Mouse (Mus musculus) kidney, embryonic 14.5 days (tissue): Measurements from ENCODE around the gene Ang4. TPM values are rescaled to one million over a fixed set of nuclear protein-coding genes. Genes with fewer than 3 reads are reported as not detected.
"Not testable (repeated sequence)": the region's sequence is repeated elsewhere in the genome, so short reads cannot be mapped to it uniquely, and the experiment has no call there.

Experiments used
- ATAC-seq: fragments of 200-750 bp; cut with Nextera tagmentation; 2 replicates; pipeline ENCODE4 v1.8.0; 2017; ENCODE audit warnings: moderate number of reproducible peaks, mild to moderate bottlenecking, moderate TSS enrichment, moderate library complexity; ENCODE audit not compliant: low FRiP score, low TSS enrichment
- H3K27ac ChIP-seq: fragments of 300-500 bp; sonication (generic); 2 replicates; pipeline ENCODE4 v1.5.1; 2014; ENCODE audit warnings: low read depth, mild to moderate bottlenecking, low read length, moderate library complexity, mixed read lengths
- H3K27me3 ChIP-seq: fragments of 300-500 bp; sonication (generic); 2 replicates; pipeline ENCODE4 v1.6.1; 2014; ENCODE audit warnings: mild to moderate bottlenecking, low read length; ENCODE audit not compliant: control insufficient read depth, insufficient read depth
- H3K36me3 ChIP-seq: fragments of 300-500 bp; sonication (generic); 2 replicates; pipeline ENCODE4 v1.6.1; 2014; ENCODE audit warnings: low read length, mixed read lengths; ENCODE audit not compliant: control insufficient read depth, insufficient read depth
- H3K4me1 ChIP-seq: fragments of 300-500 bp; sonication (generic); 2 replicates; pipeline ENCODE4 v1.6.1; 2014; ENCODE audit warnings: low read length, mixed read lengths; ENCODE audit not compliant: control insufficient read depth, insufficient read depth
- H3K4me2 ChIP-seq: fragments of 300-500 bp; sonication (generic); replicated peaks from 2 replicates; pipeline ENCODE4 v1.6.1; 2014; ENCODE audit warnings: low read depth, mild to moderate bottlenecking, low read length
- H3K4me3 ChIP-seq: fragments of 300-500 bp; sonication (generic); 2 replicates; pipeline ENCODE4 v1.5.1; 2014; ENCODE audit warnings: mild to moderate bottlenecking, low read length
- H3K9ac ChIP-seq: fragments of 300-500 bp; sonication (generic); 2 replicates; pipeline ENCODE4 v1.6.1; 2014; ENCODE audit warnings: low read depth, mild to moderate bottlenecking, low read length, moderate library complexity
- H3K9me3 ChIP-seq: fragments of 300-500 bp; sonication (generic); 2 replicates; pipeline ENCODE4 v1.6.1; 2016; ENCODE audit warnings: low read length; ENCODE audit not compliant: control insufficient read depth
- WGBS: fragments of 180-500 bp; shearing (Covaris S2); extraction: QIAGEN DNeasy Blood & Tissue Kit; methylation state at CpG from one replicate; pipeline ENCODE4 v1.1.7; 2014; 5-methylcytosine and 5-hydroxymethylcytosine counted together
- polyA plus RNA-seq: library from polyadenylated mRNA; unstranded; fragments of >200 nt; fragmentation: Nextera tagmentation; extraction: Ambion mirVana; gene quantifications from 2 replicates; pipeline ENCODE4 v1.2.1, GENCODE M21; 2014

The Ang4 gene
- polyA plus RNA-seq = not detected in 2 replicates

DNA sequence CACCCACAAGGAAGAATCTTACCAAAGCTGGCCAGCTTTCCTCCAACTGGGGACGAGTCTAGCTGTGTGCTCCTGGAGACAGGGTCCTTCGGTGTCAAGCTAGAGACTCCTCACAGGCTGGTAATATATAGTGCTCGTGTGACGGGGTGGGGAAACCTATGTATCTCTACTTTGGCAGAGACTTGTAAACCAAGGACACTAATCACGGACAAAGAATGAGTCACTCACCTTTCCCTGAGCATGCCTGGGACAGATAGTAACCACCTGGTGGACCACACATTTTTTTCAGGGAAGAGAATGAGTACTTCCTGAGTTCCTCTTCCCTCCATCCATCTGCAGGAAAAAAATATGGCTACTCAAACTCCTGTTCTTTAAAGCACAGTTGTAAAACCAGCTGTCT is at the start of gene Ang4:
Gene Ang4 (minus strand): TSS at position 101 of the 400 bp plus-strand sequence.
- no peaks in the 10 kb centered on the region for H3K36me3 ChIP-seq
- H3K4me1 ChIP-seq = no peaks in the 10 kb centered on the region
- H3K27me3 ChIP-seq = no peaks in the 10 kb centered on the region
- H3K9ac ChIP-seq = no peak within 1 kb of the TSS
- WGBS = 76% methylated on average over 5 of the region's 5 CpGs
- no peak within 1 kb of the TSS for H3K27ac ChIP-seq
- ATAC-seq = no peak
- H3K9me3 ChIP-seq = no peaks in the 10 kb centered on the region
- no peak within 1 kb of the TSS for H3K4me2 ChIP-seq
- no peak within 1 kb of the TSS for H3K4me3 ChIP-seq

DNA sequence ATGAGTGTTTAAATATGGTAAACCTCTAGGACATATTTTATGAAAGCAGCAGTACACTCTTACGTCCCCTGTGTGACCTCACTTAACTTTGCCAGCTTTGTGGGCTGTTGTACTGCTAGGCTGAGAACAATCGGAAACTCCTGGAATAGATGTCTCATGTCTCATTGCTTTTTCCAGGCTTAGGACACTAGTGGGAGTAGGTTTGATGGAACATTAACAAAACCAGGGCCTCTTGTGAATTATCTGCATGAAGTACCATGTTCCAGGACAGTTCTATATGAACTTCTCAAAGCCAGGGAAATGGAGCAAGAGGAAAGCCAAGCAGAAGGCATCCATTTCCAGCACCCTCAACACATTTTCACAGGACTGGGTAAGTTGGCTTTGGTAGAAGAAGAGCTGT is 26.4 kb upstream of the Ang4 start, which contains the start of gene AY358078:
Gene AY358078 (plus strand): TSS at position 301 of the 400 bp plus-strand sequence.
- Histone ChIP-seq H3K36me3 (no peaks in the 10 kb centered on the region), H3K27me3 (no peaks in the 10 kb centered on the region), H3K9ac (no peak within 1 kb of the TSS), H3K4me2 (no peak within 1 kb of the TSS), H3K27ac (no peak within 1 kb of the TSS), H3K9me3 (no peaks in the 10 kb centered on the region), H3K4me3 (no peak within 1 kb of the TSS), H3K4me1 (no peaks in the 10 kb centered on the region)
- WGBS = 82% methylated on average over 2 of the region's 2 CpGs
- ATAC-seq = no peak

DNA sequence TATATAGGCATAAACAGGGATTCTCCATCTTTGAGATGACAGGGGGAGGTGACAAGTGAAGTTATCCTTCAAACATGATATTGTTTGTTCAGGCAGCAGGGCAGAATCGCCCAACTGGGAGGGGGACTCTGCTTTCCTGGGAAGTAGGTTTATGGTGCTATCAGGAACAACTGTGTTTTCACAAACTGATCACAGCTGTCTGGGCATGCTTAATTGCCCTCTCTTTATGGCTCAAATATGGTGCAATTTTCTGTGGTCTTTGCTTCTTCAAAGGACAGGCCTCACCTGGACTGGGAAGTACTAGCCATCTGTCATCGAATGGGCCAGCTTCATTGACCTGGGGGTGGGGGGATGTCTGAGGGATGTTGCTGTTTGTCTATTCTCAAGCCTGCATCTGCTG is 20.7 kb upstream of the Ang4 start:
- Histone ChIP-seq H3K27ac (no peak overlapping the region), H3K4me1 (no peaks in the 10 kb centered on the region), H3K27me3 (no peaks in the 10 kb centered on the region), H3K4me2 (no peak overlapping the region), H3K4me3 (no peak overlapping the region), H3K9ac (no peak overlapping the region), H3K9me3 (no peaks in the 10 kb centered on the region), H3K36me3 (no peaks in the 10 kb centered on the region)
- WGBS = 12% methylated on average over 2 of the region's 2 CpGs
- peak; percentile 52; the same call in 1 of the 2 replicates for ATAC-seq

DNA sequence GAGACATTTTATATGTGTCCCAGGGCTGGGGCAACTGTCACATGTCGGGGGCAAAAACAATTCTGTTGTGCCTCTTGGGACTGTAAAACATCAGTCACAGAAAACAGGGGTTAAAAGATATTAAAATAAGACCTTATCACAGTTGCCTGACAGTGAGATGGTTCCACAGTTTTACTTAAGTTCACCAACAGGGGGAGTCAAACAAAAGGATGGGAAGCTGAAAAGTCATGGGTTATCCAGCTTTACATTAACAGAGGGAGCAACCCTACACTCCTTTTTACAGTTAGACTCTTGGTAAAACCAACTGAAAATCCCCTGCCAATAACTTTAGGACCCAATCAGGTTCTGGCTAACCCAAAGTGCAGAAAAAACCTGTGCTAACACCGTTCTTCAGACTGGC is 15.8 kb upstream of the Ang4 start:
- Histone ChIP-seq H3K4me3 (no peak overlapping the region), H3K4me2 (no peak overlapping the region), H3K9ac (no peak overlapping the region), H3K9me3 (no peaks in the 10 kb centered on the region), H3K36me3 (no peaks in the 10 kb centered on the region), H3K27me3 (no peaks in the 10 kb centered on the region), H3K4me1 (0 out of 2 replicates have a peak, but pooled peaks cover 5% of the 10 kb centered on the region), H3K27ac (no peak overlapping the region)
- 82% methylated on average over 2 of the region's 2 CpGs for WGBS
- no peak for ATAC-seq

- Histone ChIP-seq H3K4me3 (no peak overlapping the region), H3K9ac (no peak overlapping the region), H3K36me3 (no peaks in the 10 kb centered on the region), H3K9me3 (no peaks in the 10 kb centered on the region), H3K27me3 (no peaks in the 10 kb centered on the region), H3K27ac (no peak overlapping the region; the same call in 1 of the 2 replicates), H3K4me2 (no peak overlapping the region), H3K4me1 (0 out of 2 replicates have a peak, but pooled peaks cover 5% of the 10 kb centered on the region)
- 38% methylated on average over 5 of the region's 5 CpGs for WGBS
- ATAC-seq = peak; percentile 80; the same call in 1 of the 2 replicates
Observed at GRCm38 (mm10) chr14:51787061-51787460, 13.7 kb upstream of the Ang4 start.

GRCm38 (mm10) chr14:51786335-51786734 is 12.9 kb upstream of the Ang4 start:
- Histone ChIP-seq H3K9ac (no peak overlapping the region), H3K27me3 (no peaks in the 10 kb centered on the region), H3K4me3 (no peak overlapping the region), H3K4me1 (0 out of 2 replicates have a peak, but pooled peaks cover 5% of the 10 kb centered on the region), H3K36me3 (no peaks in the 10 kb centered on the region), H3K9me3 (no peaks in the 10 kb centered on the region), H3K4me2 (no peak overlapping the region), H3K27ac (no peak overlapping the region; the same call in 1 of the 2 replicates)
- 50% methylated on average over 4 of the region's 4 CpGs for WGBS
- ATAC-seq = peak; percentile 64; the same call in 1 of the 2 replicates

GRCm38 (mm10) chr14:51778865-51779481 is 5.6 kb upstream of the Ang4 start:
- 29% methylated on average over 4 of the region's 4 CpGs for WGBS

DNA sequence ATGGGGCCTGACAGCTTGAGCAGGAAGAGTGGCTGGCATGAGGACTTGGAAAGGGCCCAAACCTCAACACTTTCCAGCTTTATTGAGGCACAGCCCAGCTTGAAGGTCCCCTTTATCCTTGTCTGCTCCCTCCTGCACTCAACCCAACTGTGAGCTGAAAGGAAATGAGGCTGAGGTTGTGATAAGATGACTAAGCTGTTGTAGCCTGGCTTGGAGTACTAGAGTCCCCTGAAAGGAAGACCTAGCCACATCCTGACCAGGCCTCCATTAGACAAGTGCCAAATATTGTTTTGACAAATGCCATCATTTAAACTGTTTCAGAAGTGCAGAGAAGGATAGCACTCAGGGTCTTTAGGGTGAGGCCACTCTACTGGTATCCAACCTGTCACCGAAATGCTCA is 4.4 kb upstream of the Ang4 start:
- ATAC-seq = no peak
- H3K4me3 ChIP-seq = no peak overlapping the region
- H3K27ac ChIP-seq = no peak overlapping the region
- no peak overlapping the region for H3K9ac ChIP-seq
- no peaks in the 10 kb centered on the region for H3K27me3 ChIP-seq
- H3K4me1 ChIP-seq = no peaks in the 10 kb centered on the region
- no peak overlapping the region for H3K4me2 ChIP-seq
- no peaks in the 10 kb centered on the region for H3K36me3 ChIP-seq
- 94% methylated on average over 1 of the region's 1 CpGs for WGBS
- H3K9me3 ChIP-seq = no peaks in the 10 kb centered on the region

More at GRCm38 (mm10) chr14:51778865-51779481, 5.6 kb upstream of the Ang4 start:
- Histone ChIP-seq H3K4me1 (no peaks in the 10 kb centered on the region), H3K27ac (no peak overlapping the region), H3K9ac (no peak overlapping the region), H3K4me3 (no peak overlapping the region), H3K4me2 (no peak overlapping the region), H3K9me3 (no peaks in the 10 kb centered on the region), H3K36me3 (no peaks in the 10 kb centered on the region), H3K27me3 (no peaks in the 10 kb centered on the region)
- peak; percentile 81; the same call in 1 of the 2 replicates for ATAC-seq

GRCm38 (mm10) chr14:51771378-51771777 is 2.0 kb downstream of the Ang4 start:
- H3K4me1 ChIP-seq, H3K27ac ChIP-seq, H3K27me3 ChIP-seq, H3K9me3 ChIP-seq, H3K36me3 ChIP-seq, H3K9ac ChIP-seq, H3K4me2 ChIP-seq, H3K4me3 ChIP-seq: not testable (repeated sequence)
- 0 out of 2 replicates have a peak, but pooled peaks have one; percentile 55 for ATAC-seq
- 74% methylated on average over 1 of the region's 1 CpGs for WGBS
